Mouse (Mus musculus): Measurements from ENCODE around the gene Tmem18. TPM values are rescaled to one million over a fixed set of nuclear protein-coding genes. Genes with fewer than 3 reads are reported as not detected.

Gene Tmem18
- polyA plus RNA-seq, 1 experiment from 2014 or later: 26.4 TPM

GRCm38 (mm10) chr12:30591832-30592231 is 7.6 kb downstream of the Tmem18 start:
- no peak for DNase-seq (ENCODE audit: low spot score)
- Histone ChIP-seq H3K27me3 (replicated peaks; ENCODE audit: control insufficient read depth, insufficient read depth, low read length) (no peaks in the 10 kb centered on the region), H3K36me3 (ENCODE audit: control insufficient read depth, insufficient read depth, low read length) (peaks cover 39% of the 10 kb centered on the region), H3K9ac (ENCODE audit: low read length) (no peak overlapping the region), H3K9me3 (ENCODE audit: control insufficient read depth, low read length) (no peaks in the 10 kb centered on the region), H3K27ac (ENCODE audit: low read depth) (no peak overlapping the region), H3K4me3 (ENCODE audit: low read depth, low read length) (no peak overlapping the region), H3K4me1 (replicated peaks; ENCODE audit: control insufficient read depth, insufficient read depth, low read length) (no peaks in the 10 kb centered on the region), H3K4me2 (ENCODE audit: low read length) (no peak overlapping the region)
- ATAC-seq (replicated peaks; ENCODE audit: low FRiP score, low TSS enrichment, low read depth): no peak
- 91% methylated on average over 5 of the region's 5 CpGs for WGBS

- Histone ChIP-seq H3K36me3 (ENCODE audit: control insufficient read depth, insufficient read depth, low read length) (peaks cover 3% of the 10 kb centered on the region; the same call in 1 of the 2 replicates), H3K4me3 (ENCODE audit: low read depth, low read length) (no peak overlapping the region), H3K9me3 (ENCODE audit: control insufficient read depth, low read length) (no peaks in the 10 kb centered on the region), H3K27ac (ENCODE audit: low read depth) (no peak overlapping the region), H3K4me1 (replicated peaks; ENCODE audit: control insufficient read depth, insufficient read depth, low read length) (0 out of 2 replicates have a peak, but pooled peaks cover 4% of the 10 kb centered on the region), H3K4me2 (ENCODE audit: low read length) (no peak overlapping the region), H3K27me3 (replicated peaks; ENCODE audit: control insufficient read depth, insufficient read depth, low read length) (no peaks in the 10 kb centered on the region), H3K9ac (ENCODE audit: low read length) (no peak overlapping the region)
- peak; percentile 54; the same call in 1 of the 2 replicates for ATAC-seq (replicated peaks; ENCODE audit: low FRiP score, low TSS enrichment, low read depth)
- peak; percentile 77 for DNase-seq (ENCODE audit: low spot score)
- WGBS: 38% methylated on average over 8 of the region's 8 CpGs
Measured at GRCm38 (mm10) chr12:30596818-30597407, 12.7 kb downstream of the Tmem18 start.

GRCm38 (mm10) chr12:30598955-30599354 is 14.7 kb downstream of the Tmem18 start:
- no peak for DNase-seq (ENCODE audit: low spot score)
- 0 out of 2 replicates have a peak, but pooled peaks cover 6% of the 10 kb centered on the region for H3K4me1 ChIP-seq (replicated peaks; ENCODE audit: control insufficient read depth, insufficient read depth, low read length)

DNA sequence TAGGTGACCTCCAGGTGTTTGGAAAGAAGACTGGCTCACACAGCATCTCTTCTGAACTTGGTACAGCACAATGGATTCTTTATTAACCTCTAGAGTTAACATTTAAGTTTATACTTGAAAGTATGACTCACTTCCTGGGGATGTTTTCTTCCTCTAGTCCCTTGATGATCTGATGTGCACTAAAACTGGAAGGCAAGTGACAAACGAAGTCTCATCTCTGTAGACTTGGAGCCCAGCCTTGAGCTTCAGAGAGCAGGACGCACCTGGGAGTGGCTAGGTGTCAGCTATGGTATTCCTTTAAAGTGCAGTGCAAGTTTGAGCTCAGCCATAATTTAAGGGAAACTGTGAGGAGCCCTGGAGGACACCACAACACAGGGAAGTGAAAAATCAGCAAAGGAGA is 15.2 kb downstream of the Tmem18 start:
- 63% methylated on average over 2 of the region's 2 CpGs for WGBS
- Histone ChIP-seq H3K9ac (ENCODE audit: low read length) (no peak overlapping the region), H3K4me1 (replicated peaks; ENCODE audit: control insufficient read depth, insufficient read depth, low read length) (0 out of 2 replicates have a peak, but pooled peaks cover 6% of the 10 kb centered on the region), H3K27me3 (replicated peaks; ENCODE audit: control insufficient read depth, insufficient read depth, low read length) (no peaks in the 10 kb centered on the region), H3K4me2 (ENCODE audit: low read length) (no peak overlapping the region), H3K27ac (ENCODE audit: low read depth) (no peak overlapping the region), H3K36me3 (ENCODE audit: control insufficient read depth, insufficient read depth, low read length) (no peaks in the 10 kb centered on the region), H3K9me3 (ENCODE audit: control insufficient read depth, low read length) (no peaks in the 10 kb centered on the region), H3K4me3 (ENCODE audit: low read depth, low read length) (no peak overlapping the region)
- DNase-seq (ENCODE audit: low spot score) (no peak), ATAC-seq (replicated peaks; ENCODE audit: low FRiP score, low TSS enrichment, low read depth) (no peak)

More at GRCm38 (mm10) chr12:30598955-30599354, 14.7 kb downstream of the Tmem18 start:
- no peaks in the 10 kb centered on the region for H3K27me3 ChIP-seq (replicated peaks; ENCODE audit: control insufficient read depth, insufficient read depth, low read length)
- no peaks in the 10 kb centered on the region for H3K36me3 ChIP-seq (ENCODE audit: control insufficient read depth, insufficient read depth, low read length)
- 51% methylated on average over 3 of the region's 3 CpGs for WGBS
- no peak overlapping the region for H3K9ac ChIP-seq (ENCODE audit: low read length)
- no peak for ATAC-seq (replicated peaks; ENCODE audit: low FRiP score, low TSS enrichment, low read depth)
- H3K9me3 ChIP-seq (ENCODE audit: control insufficient read depth, low read length): no peaks in the 10 kb centered on the region
- no peak overlapping the region for H3K4me2 ChIP-seq (ENCODE audit: low read length)
- no peak overlapping the region for H3K4me3 ChIP-seq (ENCODE audit: low read depth, low read length)
- no peak overlapping the region for H3K27ac ChIP-seq (ENCODE audit: low read depth)

DNA sequence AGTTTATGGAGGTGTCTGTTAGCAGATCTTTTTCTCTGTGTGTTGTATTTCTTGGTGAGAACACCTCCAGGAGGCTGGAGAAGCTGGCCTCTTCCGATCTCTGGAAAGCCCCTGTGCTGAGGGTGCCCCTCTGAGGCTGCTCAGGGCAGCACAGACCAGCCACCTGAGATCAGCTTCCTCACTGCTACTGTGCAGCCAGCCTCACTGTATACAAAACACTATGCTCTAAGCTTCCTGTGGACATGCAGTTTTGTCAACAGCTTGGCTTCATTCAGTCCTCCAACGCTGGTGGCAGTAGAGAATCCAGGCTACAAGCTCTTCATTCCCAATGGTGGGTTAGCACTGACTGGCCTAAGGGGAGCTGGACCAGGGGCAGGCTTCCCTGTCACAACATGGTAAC is 15.8 kb downstream of the Tmem18 start:
- DNase-seq (ENCODE audit: low spot score) (no peak), ATAC-seq (replicated peaks; ENCODE audit: low FRiP score, low TSS enrichment, low read depth) (no peak)
- Histone ChIP-seq H3K36me3 (ENCODE audit: control insufficient read depth, insufficient read depth, low read length) (no peaks in the 10 kb centered on the region), H3K9ac (ENCODE audit: low read length) (no peak overlapping the region), H3K27me3 (replicated peaks; ENCODE audit: control insufficient read depth, insufficient read depth, low read length) (no peaks in the 10 kb centered on the region), H3K4me3 (ENCODE audit: low read depth, low read length) (no peak overlapping the region), H3K4me1 (replicated peaks; ENCODE audit: control insufficient read depth, insufficient read depth, low read length) (0 out of 2 replicates have a peak, but pooled peaks cover 6% of the 10 kb centered on the region), H3K4me2 (ENCODE audit: low read length) (no peak overlapping the region), H3K9me3 (ENCODE audit: control insufficient read depth, low read length) (no peaks in the 10 kb centered on the region), H3K27ac (ENCODE audit: low read depth) (no peak overlapping the region)
- WGBS: 77% methylated on average over 2 of the region's 2 CpGs

- H3K4me2 ChIP-seq (ENCODE audit: low read length): no peak overlapping the region
- H3K27ac ChIP-seq (ENCODE audit: low read depth): no peak overlapping the region
- DNase-seq (ENCODE audit: low spot score) (no peak), ATAC-seq (replicated peaks; ENCODE audit: low FRiP score, low TSS enrichment, low read depth) (no peak)
- H3K36me3 ChIP-seq (ENCODE audit: control insufficient read depth, insufficient read depth, low read length): no peaks in the 10 kb centered on the region
- no peaks in the 10 kb centered on the region for H3K27me3 ChIP-seq (replicated peaks; ENCODE audit: control insufficient read depth, insufficient read depth, low read length)
- H3K9me3 ChIP-seq (ENCODE audit: control insufficient read depth, low read length): no peaks in the 10 kb centered on the region
- WGBS: 68% methylated on average over 9 of the region's 9 CpGs
- no peak overlapping the region for H3K9ac ChIP-seq (ENCODE audit: low read length)
- 0 out of 2 replicates have a peak, but pooled peaks cover 6% of the 10 kb centered on the region for H3K4me1 ChIP-seq (replicated peaks; ENCODE audit: control insufficient read depth, insufficient read depth, low read length)
- H3K4me3 ChIP-seq (ENCODE audit: low read depth, low read length): no peak overlapping the region
Measured at GRCm38 (mm10) chr12:30604012-30604411, 19.8 kb downstream of the Tmem18 start.

DNA sequence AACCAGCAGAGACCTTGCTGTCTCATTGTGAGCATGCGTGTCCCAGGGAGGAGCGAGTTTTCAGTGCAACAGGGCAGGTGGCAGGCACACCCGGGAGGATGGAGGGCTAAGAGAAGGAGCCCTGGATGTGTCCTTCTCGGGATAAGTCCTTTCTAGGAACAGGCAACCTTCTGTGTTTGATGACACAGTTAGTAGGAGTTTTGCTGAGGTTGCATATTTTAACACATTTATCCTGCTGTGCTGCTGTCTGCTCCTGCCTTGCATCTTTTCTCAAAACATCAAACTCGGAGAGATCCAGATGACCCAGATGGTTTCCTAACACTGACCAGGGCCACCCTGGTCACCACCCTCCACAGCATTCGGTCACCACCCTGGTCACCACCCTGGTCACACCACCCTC is 20.6 kb downstream of the Tmem18 start:
- H3K36me3 ChIP-seq (ENCODE audit: control insufficient read depth, insufficient read depth, low read length): no peaks in the 10 kb centered on the region
- no peak overlapping the region for H3K4me2 ChIP-seq (ENCODE audit: low read length)
- no peak overlapping the region for H3K9ac ChIP-seq (ENCODE audit: low read length)
- no peak overlapping the region for H3K4me3 ChIP-seq (ENCODE audit: low read depth, low read length)
- ATAC-seq (replicated peaks; ENCODE audit: low FRiP score, low TSS enrichment, low read depth) (no peak), DNase-seq (ENCODE audit: low spot score) (no peak)
- 0 out of 2 replicates have a peak, but pooled peaks cover 6% of the 10 kb centered on the region for H3K4me1 ChIP-seq (replicated peaks; ENCODE audit: control insufficient read depth, insufficient read depth, low read length)
- no peak overlapping the region for H3K27ac ChIP-seq (ENCODE audit: low read depth)
- H3K9me3 ChIP-seq (ENCODE audit: control insufficient read depth, low read length): no peaks in the 10 kb centered on the region
- WGBS: 80% methylated on average over 6 of the region's 6 CpGs
- H3K27me3 ChIP-seq (replicated peaks; ENCODE audit: control insufficient read depth, insufficient read depth, low read length): no peaks in the 10 kb centered on the region

DNA sequence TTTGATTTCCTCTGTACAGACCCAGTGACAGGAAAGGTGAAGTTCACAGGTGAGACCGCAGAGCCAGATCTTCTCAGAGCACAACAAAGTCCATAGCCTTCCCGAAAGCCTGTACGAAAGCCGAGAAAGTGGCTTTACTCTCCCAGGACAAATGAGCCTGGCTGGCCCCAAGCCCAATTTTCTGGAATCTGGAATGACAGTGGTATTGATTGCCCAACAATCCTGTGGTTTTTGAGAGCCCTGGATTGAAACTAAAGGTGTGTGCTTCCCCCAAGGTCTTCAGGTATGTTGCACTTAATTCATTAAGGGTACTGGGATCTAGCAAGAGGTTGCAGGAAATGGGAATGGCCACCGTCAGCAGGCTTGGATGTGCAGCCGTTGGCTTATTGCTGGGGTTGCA is 21.7 kb downstream of the Tmem18 start:
- no peak overlapping the region for H3K4me2 ChIP-seq (ENCODE audit: low read length)
- ATAC-seq (replicated peaks; ENCODE audit: low FRiP score, low TSS enrichment, low read depth): no peak
- DNase-seq (ENCODE audit: low spot score): no peak
- H3K36me3 ChIP-seq (ENCODE audit: control insufficient read depth, insufficient read depth, low read length): no peaks in the 10 kb centered on the region
- no peaks in the 10 kb centered on the region for H3K9me3 ChIP-seq (ENCODE audit: control insufficient read depth, low read length)
- no peak overlapping the region for H3K4me3 ChIP-seq (ENCODE audit: low read depth, low read length)
- H3K9ac ChIP-seq (ENCODE audit: low read length): no peak overlapping the region
- 0 out of 2 replicates have a peak, but pooled peaks cover 4% of the 10 kb centered on the region for H3K4me1 ChIP-seq (replicated peaks; ENCODE audit: control insufficient read depth, insufficient read depth, low read length)
- no peaks in the 10 kb centered on the region for H3K27me3 ChIP-seq (replicated peaks; ENCODE audit: control insufficient read depth, insufficient read depth, low read length)
- WGBS: 92% methylated on average over 6 of the region's 6 CpGs
- H3K27ac ChIP-seq (ENCODE audit: low read depth): no peak overlapping the region

DNA sequence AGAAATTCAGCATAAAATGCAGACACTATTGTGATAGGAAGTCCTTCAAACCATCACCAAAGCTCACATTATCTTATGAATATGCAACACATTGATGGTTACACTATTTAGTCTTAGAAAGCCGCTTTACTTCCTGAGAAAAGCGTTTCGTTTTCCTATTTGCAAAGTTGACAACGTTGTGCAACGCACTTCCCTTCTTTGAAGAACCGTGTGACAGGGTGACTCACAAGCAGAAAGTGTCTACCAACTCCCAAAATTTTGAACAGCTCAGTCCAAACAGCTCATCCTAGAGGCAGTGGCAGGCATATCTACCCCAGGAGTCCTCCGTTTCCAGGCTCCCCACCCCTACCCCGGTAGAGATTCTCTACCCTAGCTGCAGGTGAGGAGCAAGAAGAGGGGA is 22.5 kb downstream of the Tmem18 start:
- Histone ChIP-seq H3K36me3 (ENCODE audit: control insufficient read depth, insufficient read depth, low read length) (no peaks in the 10 kb centered on the region), H3K9ac (ENCODE audit: low read length) (no peak overlapping the region), H3K27ac (ENCODE audit: low read depth) (no peak overlapping the region), H3K4me1 (replicated peaks; ENCODE audit: control insufficient read depth, insufficient read depth, low read length) (0 out of 2 replicates have a peak, but pooled peaks cover 2% of the 10 kb centered on the region), H3K9me3 (ENCODE audit: control insufficient read depth, low read length) (no peaks in the 10 kb centered on the region), H3K4me3 (ENCODE audit: low read depth, low read length) (no peak overlapping the region), H3K4me2 (ENCODE audit: low read length) (no peak overlapping the region), H3K27me3 (replicated peaks; ENCODE audit: control insufficient read depth, insufficient read depth, low read length) (no peaks in the 10 kb centered on the region)
- DNase-seq (ENCODE audit: low spot score) (no peak), ATAC-seq (replicated peaks; ENCODE audit: low FRiP score, low TSS enrichment, low read depth) (no peak)
- 81% methylated on average over 8 of the region's 8 CpGs for WGBS

Measured in intestine, embryonic 14.5 days (tissue).